Mouse (Mus musculus) ES-Bruce4 (cell line): Measurements from ENCODE around the gene Mrps25. TPM values are rescaled to one million over a fixed set of nuclear protein-coding genes. Genes with fewer than 3 reads are reported as not detected.

Source experiments
- H3K27ac ChIP-seq: 2 replicates; pipeline ENCODE4 v1.5.1; 2012; ENCODE audit warnings: low read length, inconsistent platforms; ENCODE audit not compliant: insufficient read depth
- H3K27me3 ChIP-seq: 2 replicates; pipeline ENCODE4 v1.6.1; 2012; ENCODE audit warnings: mild to moderate bottlenecking, low read length, inconsistent platforms; ENCODE audit not compliant: control insufficient read depth, poor library complexity, insufficient read depth, severe bottlenecking
- H3K36me3 ChIP-seq: 2 replicates; pipeline ENCODE4 v1.6.1; 2012; ENCODE audit warnings: inconsistent platforms, mild to moderate bottlenecking, low read length, moderate library complexity; ENCODE audit not compliant: control insufficient read depth, poor library complexity, insufficient read depth, severe bottlenecking
- H3K4me1 ChIP-seq: one replicate; pipeline ENCODE4 v1.8.1; 2011; ENCODE audit warnings: low read length; ENCODE audit not compliant: control insufficient read depth, insufficient read depth
- H3K4me3 ChIP-seq: 2 replicates; pipeline ENCODE4 v1.5.1; 2011; ENCODE audit warnings: low read depth, mild to moderate bottlenecking, low read length
- H3K9ac ChIP-seq: 2 replicates; pipeline ENCODE4 v1.6.1; 2012; ENCODE audit warnings: low read depth, mild to moderate bottlenecking, inconsistent platforms; ENCODE audit not compliant: poor library complexity, severe bottlenecking
- H3K9me3 ChIP-seq: replicated peaks from 2 replicates; pipeline ENCODE4 v1.6.1; 2012; ENCODE audit warnings: mild to moderate bottlenecking, low read length, inconsistent platforms; ENCODE audit not compliant: control insufficient read depth, poor library complexity, insufficient read depth, severe bottlenecking
- CTCF ChIP-seq: IDR thresholded peaks from one replicate; pipeline ENCODE4 v1.8.1; 2011; ENCODE audit warnings: low read depth, low read length
- EP300 ChIP-seq: IDR thresholded peaks from 2 replicates; pipeline ENCODE4 v1.6.1; 2011; ENCODE audit warnings: low read depth, low read length; ENCODE audit not compliant: insufficient read depth
- POLR2A ChIP-seq: IDR thresholded peaks from one replicate; pipeline ENCODE4 v1.8.1; 2011; ENCODE audit warnings: low read length; ENCODE audit not compliant: insufficient read depth
- polyA plus RNA-seq: library from polyadenylated mRNA; stranded (reverse); fragments of >200 nt; gene quantifications from 2 replicates; pipeline ENCODE4 v1.2.4, GENCODE M21; 2011; ENCODE audit warnings: low read depth; ENCODE audit not compliant: missing spikeins, insufficient read depth, insufficient read length

Mrps25 gene
- polyA plus RNA-seq, 1 experiment: 74.3 TPM

- Histone ChIP-seq H3K4me1 (no peaks in the 10 kb centered on the region), H3K9ac (no peak overlapping the region), H3K27ac (no peak overlapping the region), H3K27me3 (no peaks in the 10 kb centered on the region), H3K9me3 (no peaks in the 10 kb centered on the region), H3K4me3 (no peak overlapping the region), H3K36me3 (no peaks in the 10 kb centered on the region)
- TF ChIP-seq CTCF (no peak), EP300 (no peak), POLR2A (no peak)
Measured at GRCm38 (mm10) chr6:92222021-92222420, 38.2 kb upstream of the Mrps25 start.

GRCm38 (mm10) chr6:92221604-92222003 lies 37.8 kb upstream of the Mrps25 start:
- H3K4me3 ChIP-seq: no peak overlapping the region
- no peak overlapping the region for H3K27ac ChIP-seq
- no peaks in the 10 kb centered on the region for H3K36me3 ChIP-seq
- H3K4me1 ChIP-seq: no peaks in the 10 kb centered on the region
- H3K9ac ChIP-seq: no peak overlapping the region
- H3K27me3 ChIP-seq: no peaks in the 10 kb centered on the region
- TF ChIP-seq POLR2A (no peak), CTCF (no peak), EP300 (no peak)
- no peaks in the 10 kb centered on the region for H3K9me3 ChIP-seq

- Histone ChIP-seq H3K27ac (no peak overlapping the region), H3K9me3 (no peaks in the 10 kb centered on the region), H3K4me1 (no peaks in the 10 kb centered on the region), H3K9ac (no peak overlapping the region), H3K4me3 (no peak overlapping the region), H3K36me3 (no peaks in the 10 kb centered on the region), H3K27me3 (no peaks in the 10 kb centered on the region)
- peak; percentile 64 for TF ChIP-seq CTCF
- no peak for TF ChIP-seq POLR2A
- TF ChIP-seq EP300: no peak
Measured at GRCm38 (mm10) chr6:92219445-92219844, 35.6 kb upstream of the Mrps25 start.

GRCm38 (mm10) chr6:92214773-92215449 lies 31.1 kb upstream of the Mrps25 start, which contains the start of gene Rbsn:
Gene Rbsn, minus strand, starts transcription at chr6:92214925.
- Histone ChIP-seq H3K27ac (no peak within 1 kb of the TSS), H3K9ac (peak within 1 kb of the TSS; percentile 87), H3K9me3 (no peaks in the 10 kb centered on the region), H3K4me3 (peak within 1 kb of the TSS; percentile 99), H3K36me3 (no peaks in the 10 kb centered on the region), H3K27me3 (no peaks in the 10 kb centered on the region), H3K4me1 (no peaks in the 10 kb centered on the region)
- TF ChIP-seq CTCF (no peak), POLR2A (peak; percentile 13), EP300 (no peak)

- Histone ChIP-seq H3K4me1 (no peaks in the 10 kb centered on the region), H3K9ac (peak overlapping the region; percentile 87), H3K27ac (no peak overlapping the region), H3K4me3 (peak overlapping the region; percentile 99), H3K27me3 (no peaks in the 10 kb centered on the region), H3K36me3 (no peaks in the 10 kb centered on the region), H3K9me3 (no peaks in the 10 kb centered on the region)
- TF ChIP-seq EP300 (no peak), POLR2A (no peak), CTCF (no peak)
Measured at GRCm38 (mm10) chr6:92214055-92214772, 30.4 kb upstream of the Mrps25 start.

GRCm38 (mm10) chr6:92199414-92199813 lies 15.6 kb upstream of the Mrps25 start:
- no peak overlapping the region for H3K27ac ChIP-seq
- TF ChIP-seq CTCF (no peak), POLR2A (no peak), EP300 (no peak)

More at GRCm38 (mm10) chr6:92199414-92199813, 15.6 kb upstream of the Mrps25 start:
- Histone ChIP-seq H3K9ac (no peak overlapping the region), H3K36me3 (peaks cover 26% of the 10 kb centered on the region), H3K27me3 (no peaks in the 10 kb centered on the region), H3K4me3 (no peak overlapping the region), H3K4me1 (no peaks in the 10 kb centered on the region), H3K9me3 (no peaks in the 10 kb centered on the region)
